Mouse (Mus musculus): ENCODE measurements around the gene Gm45799. TPM values are rescaled to one million over a fixed set of nuclear protein-coding genes. Genes with fewer than 3 reads are reported as not detected.

Gene Gm45799
- total RNA-seq, 1 experiment from 2014 or later, result 1.2 TPM

DNA sequence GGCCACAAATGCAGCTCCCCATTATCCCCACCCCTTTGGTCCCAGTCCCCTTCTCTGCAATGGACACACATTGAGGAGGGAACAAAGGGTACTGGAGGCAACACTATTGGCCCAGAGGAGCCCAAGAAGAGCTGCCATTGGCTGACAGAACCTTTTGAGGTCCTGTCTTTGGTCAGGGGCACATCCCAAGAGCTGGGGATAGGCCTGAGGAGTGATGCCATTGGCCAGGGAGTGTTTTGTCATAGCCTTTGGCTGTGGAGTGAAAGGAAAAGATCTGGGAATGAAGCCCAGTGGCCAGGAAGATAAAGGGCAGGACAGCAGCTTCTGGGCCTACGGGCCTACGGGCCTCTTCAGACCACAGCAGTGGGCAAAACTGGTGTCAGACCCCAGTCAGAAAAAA is 4.6 kb upstream of the Gm45799 start:
- no peak for ATAC-seq (replicated peaks in 1 of 2; ENCODE audit: insufficient read depth in 1 of 2, low FRiP score in 2 of 2, low TSS enrichment in 1 of 2, low read depth in 1 of 2, poor library complexity in 2 of 2, severe bottlenecking in 2 of 2)

DNA sequence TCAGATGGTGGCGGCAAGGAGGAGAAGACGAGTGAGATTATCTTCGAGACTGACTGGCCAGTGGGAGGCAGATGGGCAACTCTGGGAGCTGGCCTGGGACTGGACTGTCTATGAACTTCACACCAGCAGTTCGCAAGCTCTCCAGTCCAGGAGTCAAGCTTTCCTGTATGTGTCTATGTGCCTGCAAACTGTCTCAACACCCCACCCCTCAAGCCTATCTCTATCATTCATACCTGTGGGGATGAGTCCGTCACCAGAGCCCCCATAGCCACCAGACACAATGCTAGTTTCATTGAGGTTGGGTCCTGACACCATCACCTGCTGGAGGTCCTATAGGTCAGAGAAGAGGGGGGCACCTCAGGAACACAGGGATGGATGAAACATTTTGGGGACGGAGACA is 1.6 kb upstream of the Gm45799 start:
- no peak for ATAC-seq (replicated peaks in 1 of 2; ENCODE audit: insufficient read depth in 1 of 2, low FRiP score in 2 of 2, low TSS enrichment in 1 of 2, low read depth in 1 of 2, poor library complexity in 2 of 2, severe bottlenecking in 2 of 2)

DNA sequence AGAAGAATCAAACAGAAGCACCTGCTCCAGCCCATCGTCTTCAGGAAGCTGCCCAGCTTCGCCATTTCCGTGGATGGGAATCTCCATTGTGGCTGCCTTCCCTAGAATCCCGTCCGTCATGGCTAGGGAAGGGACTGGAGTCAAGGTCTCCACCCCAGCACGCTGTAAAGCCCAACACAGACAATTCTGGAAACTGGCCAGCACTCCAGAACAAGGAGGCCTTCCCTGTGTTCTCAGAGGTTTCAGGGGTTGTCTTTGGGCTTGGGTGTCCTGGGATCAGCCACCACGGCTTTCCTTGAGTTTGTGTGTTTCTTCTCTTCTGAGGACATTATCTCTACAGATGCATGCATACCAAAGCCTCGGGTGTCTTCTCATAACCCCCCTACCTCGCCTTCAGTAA is 1.0 kb upstream of the Gm45799 start:
- no peak for ATAC-seq (replicated peaks in 1 of 2; ENCODE audit: insufficient read depth in 1 of 2, low FRiP score in 2 of 2, low TSS enrichment in 1 of 2, low read depth in 1 of 2, poor library complexity in 2 of 2, severe bottlenecking in 2 of 2)

DNA sequence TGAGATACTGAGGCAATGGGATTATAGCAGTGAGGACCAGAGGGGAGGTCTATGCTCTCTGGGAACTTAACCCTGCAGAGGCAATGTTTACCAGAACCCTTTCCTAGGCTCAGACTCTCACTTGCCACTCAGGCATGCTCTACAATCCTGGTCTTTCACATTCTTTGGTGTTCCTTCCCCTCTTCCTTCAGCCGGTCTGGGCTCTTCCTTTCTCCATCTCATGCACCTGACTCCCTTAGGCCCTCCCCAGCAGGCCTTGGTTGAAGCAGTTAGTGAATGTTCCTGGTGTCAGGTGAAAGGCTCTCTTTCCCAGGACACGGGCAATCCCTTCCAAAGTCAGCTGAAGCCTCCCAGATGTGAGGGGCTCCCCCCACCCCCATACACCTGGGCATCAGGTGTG is 596 bp upstream of the Gm45799 start, which contains the start of gene Timm10b:
Gene Timm10b, plus strand, starts transcription at position 301 of the 400 bp plus-strand sequence.
- ATAC-seq (replicated peaks in 1 of 2; ENCODE audit: insufficient read depth in 1 of 2, low FRiP score in 2 of 2, low TSS enrichment in 1 of 2, low read depth in 1 of 2, poor library complexity in 2 of 2, severe bottlenecking in 2 of 2), result no peak

DNA sequence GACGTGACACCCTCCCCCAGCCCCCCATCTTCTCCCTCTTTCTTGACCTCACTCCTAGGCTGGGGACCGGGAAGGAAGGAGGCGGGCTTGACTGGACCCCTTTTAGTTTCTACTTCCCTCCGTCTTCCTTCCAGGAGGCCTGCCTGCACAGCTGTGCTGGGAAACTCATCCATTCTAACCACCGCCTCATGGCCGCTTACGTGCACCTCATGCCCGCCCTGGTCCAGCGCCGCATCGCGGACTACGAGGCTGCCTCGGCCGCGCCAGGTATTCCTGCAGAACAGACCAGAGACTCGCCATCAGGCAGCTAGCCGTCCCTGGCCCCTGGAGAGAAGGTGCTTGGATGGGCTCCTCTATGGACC is 523 bp downstream of the Gm45799 start:
- peak; percentile 23 to 33; a peak in 3 of 4 replicates for ATAC-seq (replicated peaks in 1 of 2; ENCODE audit: insufficient read depth in 1 of 2, low FRiP score in 2 of 2, low TSS enrichment in 1 of 2, low read depth in 1 of 2, poor library complexity in 2 of 2, severe bottlenecking in 2 of 2)

DNA sequence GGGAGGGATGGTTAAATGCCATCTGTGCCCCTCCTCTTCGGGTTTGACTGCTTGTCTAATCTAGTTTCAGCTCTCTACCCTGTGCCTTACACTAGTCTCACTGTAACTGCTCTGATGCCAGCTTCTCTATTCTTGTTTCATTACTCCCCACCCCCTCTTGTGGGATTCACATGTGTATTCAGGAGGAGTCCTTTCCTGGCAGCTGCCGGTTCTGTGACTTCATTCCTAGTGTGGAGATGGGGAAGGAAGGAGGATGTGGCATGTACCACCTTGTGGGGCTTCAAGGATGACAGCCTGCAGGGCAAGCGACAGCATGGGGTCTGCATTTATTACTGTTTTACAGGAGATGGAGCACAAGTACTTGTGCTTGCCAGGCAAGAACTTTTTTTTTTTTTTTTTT is 1.6 kb downstream of the Gm45799 start:
- ATAC-seq (replicated peaks in 1 of 2; ENCODE audit: insufficient read depth in 1 of 2, low FRiP score in 2 of 2, low TSS enrichment in 1 of 2, low read depth in 1 of 2, poor library complexity in 2 of 2, severe bottlenecking in 2 of 2), result no peak

DNA sequence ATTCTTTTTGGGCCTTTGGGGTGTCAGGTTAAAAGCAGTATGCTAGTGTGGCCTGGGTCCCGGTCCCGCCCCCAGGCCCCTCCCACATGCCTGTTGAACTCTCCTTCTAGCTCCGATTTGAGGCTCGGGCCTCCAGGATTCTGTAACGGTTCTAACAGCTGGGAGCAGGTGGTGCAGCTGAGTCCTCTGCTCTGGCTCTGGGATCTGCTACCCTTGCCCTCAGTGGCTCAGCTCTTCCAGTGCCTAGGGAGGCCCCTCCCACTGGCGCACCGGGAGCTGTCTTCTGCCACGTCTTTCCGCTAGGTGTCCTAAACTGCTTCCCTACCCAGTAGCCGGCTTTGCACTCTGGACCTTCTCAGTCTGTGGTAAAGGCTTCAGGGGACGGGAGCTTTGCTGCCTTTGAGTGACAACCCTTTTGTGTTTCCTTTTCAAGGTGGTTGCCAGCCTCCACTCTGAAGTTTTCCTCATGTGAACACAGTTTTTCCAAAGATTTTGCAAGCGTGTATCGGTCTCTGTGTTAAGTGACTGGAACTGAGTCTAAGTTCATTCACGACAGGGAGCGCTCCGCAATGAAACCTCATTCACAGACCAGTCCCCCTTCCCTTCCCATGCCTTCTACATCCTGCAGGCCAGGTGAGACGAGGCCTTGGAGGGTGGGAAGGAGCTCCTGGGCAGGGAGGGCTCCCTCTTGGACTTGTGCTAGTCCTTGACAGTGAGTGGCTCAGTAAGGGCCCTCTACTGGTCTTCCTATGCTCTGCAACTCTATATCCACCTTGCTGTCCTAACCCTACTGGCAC is 10.5 kb downstream of the Gm45799 start, which contains the start of gene Dnhd1:
Gene Dnhd1, plus strand, starts transcription at position 189 of the 797 bp plus-strand sequence.
- peak; percentile 98 to 99 for ATAC-seq (replicated peaks in 1 of 2; ENCODE audit: insufficient read depth in 1 of 2, low FRiP score in 2 of 2, low TSS enrichment in 1 of 2, low read depth in 1 of 2, poor library complexity in 2 of 2, severe bottlenecking in 2 of 2)

DNA sequence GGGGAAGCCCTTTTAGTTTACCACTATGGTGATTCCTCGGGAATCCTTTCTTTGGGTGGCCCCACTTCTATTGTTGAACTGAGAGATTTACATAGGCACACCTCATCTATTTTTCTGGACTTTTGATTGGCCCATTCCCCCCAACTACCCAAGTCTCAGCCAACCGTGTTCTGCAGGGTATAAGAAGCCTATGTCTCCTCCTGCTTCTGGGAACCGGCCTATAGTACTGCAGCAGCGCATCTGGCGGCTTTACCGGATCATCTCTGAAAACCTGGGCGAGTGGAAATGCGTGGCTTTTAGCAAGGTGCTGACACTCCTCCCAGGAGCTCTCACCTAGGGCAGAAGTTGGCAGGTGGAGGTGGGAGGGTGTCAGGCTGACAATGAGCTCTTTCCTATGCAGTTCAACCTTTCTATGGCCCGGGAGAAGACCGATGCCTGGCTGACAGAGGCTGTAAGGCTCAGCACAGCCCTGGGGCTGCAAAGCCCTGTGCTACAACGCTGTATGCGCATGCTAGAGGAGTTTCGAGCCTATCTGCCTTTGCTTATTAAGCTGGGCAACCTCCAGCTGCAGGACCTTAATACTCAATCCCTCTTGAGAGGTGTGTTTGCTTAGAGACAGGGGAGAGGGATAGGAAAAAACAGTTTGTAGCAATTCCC is 45.3 kb downstream of the Gm45799 start:
- ATAC-seq (replicated peaks in 1 of 2; ENCODE audit: insufficient read depth in 1 of 2, low FRiP score in 2 of 2, low TSS enrichment in 1 of 2, low read depth in 1 of 2, poor library complexity in 2 of 2, severe bottlenecking in 2 of 2), result no peak

DNA sequence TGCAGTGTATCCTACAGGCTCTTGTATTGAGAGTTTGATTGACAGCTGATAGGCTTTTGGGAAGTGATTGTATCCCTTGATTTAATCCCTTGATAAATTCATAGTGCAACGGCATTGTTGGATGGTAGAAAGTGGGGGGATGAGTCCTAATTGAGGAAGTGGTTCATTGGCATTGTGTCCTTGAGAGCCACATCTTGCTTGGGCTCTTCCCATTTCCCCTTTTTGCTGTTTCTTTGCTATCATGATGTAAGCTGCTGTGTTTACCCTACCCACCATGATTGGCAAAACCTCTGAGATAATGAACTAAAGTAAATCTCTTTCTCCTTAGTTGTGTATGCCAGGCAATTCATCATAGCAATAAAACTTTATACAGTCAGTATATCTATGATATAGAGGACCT is 50.5 kb downstream of the Gm45799 start:
- ATAC-seq (replicated peaks in 1 of 2; ENCODE audit: insufficient read depth in 1 of 2, low FRiP score in 2 of 2, low TSS enrichment in 1 of 2, low read depth in 1 of 2, poor library complexity in 2 of 2, severe bottlenecking in 2 of 2), result peak; percentile 27 to 63; a peak in 2 of 4 replicates

DNA sequence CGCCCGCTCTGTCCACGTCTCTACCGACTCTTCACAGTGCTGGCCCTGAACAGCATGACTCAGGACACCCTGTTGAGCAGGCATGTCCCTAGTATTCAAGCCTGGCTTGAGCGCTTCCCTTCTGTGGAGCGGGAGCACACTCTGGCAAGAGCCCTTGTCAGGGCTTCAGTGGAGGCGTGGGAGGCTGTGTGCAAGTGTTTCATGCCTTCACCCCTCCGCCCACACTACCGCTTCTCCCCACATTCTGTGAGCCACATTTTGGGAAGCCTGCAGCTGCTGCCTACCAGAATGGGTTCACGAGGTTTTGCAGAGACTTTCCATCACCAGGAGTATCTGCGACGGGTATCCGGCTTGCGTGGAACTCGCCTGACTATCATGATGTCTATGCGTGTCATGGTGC is 62.8 kb downstream of the Gm45799 start:
- ATAC-seq (replicated peaks in 1 of 2; ENCODE audit: insufficient read depth in 1 of 2, low FRiP score in 2 of 2, low TSS enrichment in 1 of 2, low read depth in 1 of 2, poor library complexity in 2 of 2, severe bottlenecking in 2 of 2), result no peak

DNA sequence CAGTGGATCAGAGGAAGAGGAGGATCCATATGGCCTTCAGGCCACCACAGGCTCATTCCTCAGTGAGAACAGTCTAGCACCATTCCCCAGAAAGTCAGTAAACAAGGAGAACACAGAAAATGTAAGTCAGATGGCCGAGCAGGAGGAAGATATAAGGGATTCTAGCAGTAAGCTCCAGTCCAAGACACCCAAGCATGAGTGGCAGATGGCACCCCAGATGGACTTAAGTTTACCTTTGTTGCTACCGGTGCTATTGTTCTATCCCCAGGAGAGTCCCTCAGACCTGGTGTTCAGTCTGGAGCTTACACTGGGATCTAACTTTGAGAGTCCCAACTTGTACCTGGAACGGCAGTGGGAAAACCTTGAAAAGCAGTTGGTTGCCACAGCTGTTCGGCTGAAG is 63.5 kb downstream of the Gm45799 start:
- no peak for ATAC-seq (replicated peaks in 1 of 2; ENCODE audit: insufficient read depth in 1 of 2, low FRiP score in 2 of 2, low TSS enrichment in 1 of 2, low read depth in 1 of 2, poor library complexity in 2 of 2, severe bottlenecking in 2 of 2)

DNA sequence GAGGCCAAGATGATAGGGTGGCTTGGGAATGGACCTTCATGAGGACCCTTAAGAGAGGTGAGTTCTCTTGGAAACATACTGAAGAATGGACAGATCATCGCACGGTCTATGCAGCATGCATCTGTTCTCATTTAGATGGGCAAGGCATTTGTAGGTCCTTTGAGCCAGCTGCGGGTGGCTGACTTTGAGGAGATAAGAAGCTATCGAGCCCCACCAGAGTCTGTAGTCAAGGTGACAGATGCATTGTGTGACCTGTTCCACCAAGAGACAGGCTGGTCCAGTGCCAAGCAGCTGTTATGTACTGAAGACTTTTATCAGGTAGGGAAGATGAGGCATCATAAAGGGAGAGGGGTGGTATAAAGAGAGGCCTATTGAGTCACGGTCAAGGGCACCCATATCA is 68.4 kb downstream of the Gm45799 start:
- peak in 1 of 2 experiments; percentile 25; a peak in 1 of 4 replicates for ATAC-seq (replicated peaks in 1 of 2; ENCODE audit: insufficient read depth in 1 of 2, low FRiP score in 2 of 2, low TSS enrichment in 1 of 2, low read depth in 1 of 2, poor library complexity in 2 of 2, severe bottlenecking in 2 of 2)

DNA sequence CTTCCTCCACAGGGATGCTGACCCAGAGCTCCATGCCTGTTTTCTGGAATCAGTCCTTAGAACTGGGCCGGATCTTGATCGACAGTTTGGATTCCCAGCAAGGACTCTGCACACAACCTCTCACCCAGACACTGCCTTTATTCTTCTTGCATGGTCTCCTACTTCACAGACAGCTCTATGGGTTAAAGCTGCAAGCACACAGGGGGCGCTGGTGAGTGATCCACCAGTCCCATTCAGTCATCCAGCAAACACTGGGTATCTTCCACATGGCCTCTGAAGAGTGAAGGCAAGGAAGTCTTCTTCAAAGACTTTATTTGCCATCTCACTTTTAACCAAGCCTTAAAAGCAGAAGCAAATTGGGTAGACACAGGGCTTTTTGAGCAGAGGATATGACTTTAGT is 75.0 kb downstream of the Gm45799 start:
- 0 out of 4 replicates have a peak, but pooled peaks of 1 of the 2 experiments have one; percentile 4 for ATAC-seq (replicated peaks in 1 of 2; ENCODE audit: insufficient read depth in 1 of 2, low FRiP score in 2 of 2, low TSS enrichment in 1 of 2, low read depth in 1 of 2, poor library complexity in 2 of 2, severe bottlenecking in 2 of 2)

DNA sequence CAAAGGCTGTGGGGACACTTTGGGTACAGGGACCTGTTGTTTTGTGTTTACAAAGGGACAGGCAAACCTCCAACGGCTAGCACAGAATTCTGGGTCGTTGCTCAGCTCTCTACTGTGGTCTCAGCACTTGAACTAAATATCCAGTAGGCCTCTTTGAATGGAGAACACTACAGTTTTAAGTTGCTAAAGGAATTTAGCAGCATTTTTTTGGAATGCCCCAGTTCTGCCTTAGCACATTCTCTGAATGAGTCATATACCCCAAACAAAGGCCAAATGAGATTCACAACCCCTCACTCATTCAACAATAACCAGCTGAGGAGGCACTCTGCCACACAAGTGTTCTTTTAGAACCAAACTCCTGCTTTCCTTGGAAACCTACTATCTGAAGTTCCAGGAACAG is 81.6 kb downstream of the Gm45799 start:
- ATAC-seq (replicated peaks in 1 of 2; ENCODE audit: insufficient read depth in 1 of 2, low FRiP score in 2 of 2, low TSS enrichment in 1 of 2, low read depth in 1 of 2, poor library complexity in 2 of 2, severe bottlenecking in 2 of 2), result no peak

DNA sequence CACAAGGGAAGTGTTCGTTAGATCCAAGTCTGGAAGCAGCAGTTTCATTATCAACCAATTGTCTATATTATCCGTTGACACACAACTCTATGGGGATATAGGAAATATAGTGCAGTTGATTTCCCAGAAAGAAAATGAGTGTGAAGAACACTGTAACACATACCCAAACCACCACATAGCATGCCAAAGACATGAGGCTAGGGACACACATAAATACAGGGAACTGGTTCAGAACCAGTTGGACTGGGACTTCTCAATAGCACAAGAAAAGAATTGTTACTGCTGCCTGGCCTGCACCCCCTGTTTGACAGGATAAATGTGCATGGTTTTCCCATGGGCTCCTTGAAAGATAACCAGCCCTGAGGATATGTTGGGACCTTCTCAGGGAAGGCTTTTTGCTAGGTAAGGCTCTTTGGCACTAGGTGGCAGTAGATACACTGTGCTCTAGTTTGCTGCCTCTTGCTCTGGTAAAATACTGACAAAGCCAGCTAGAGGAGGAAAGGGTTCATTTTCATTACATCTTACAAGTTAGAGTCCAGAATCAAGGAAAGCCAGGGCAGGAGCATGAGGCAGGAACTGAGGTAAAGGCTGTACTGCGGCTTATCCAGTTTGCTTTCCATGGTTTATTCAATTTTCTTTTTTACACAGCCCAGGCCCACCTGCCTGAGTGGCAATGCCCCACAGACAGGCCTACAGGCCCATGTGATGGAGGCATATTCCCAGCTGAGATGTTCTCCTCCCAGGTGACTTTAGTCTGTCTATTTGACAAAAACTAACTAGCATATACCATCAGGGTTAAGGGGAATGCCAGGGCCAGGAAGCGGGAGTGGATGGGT is 86.0 kb downstream of the Gm45799 start:
- ATAC-seq (replicated peaks in 1 of 2; ENCODE audit: insufficient read depth in 1 of 2, low FRiP score in 2 of 2, low TSS enrichment in 1 of 2, low read depth in 1 of 2, poor library complexity in 2 of 2, severe bottlenecking in 2 of 2), result peak; percentile 74 to 83

DNA sequence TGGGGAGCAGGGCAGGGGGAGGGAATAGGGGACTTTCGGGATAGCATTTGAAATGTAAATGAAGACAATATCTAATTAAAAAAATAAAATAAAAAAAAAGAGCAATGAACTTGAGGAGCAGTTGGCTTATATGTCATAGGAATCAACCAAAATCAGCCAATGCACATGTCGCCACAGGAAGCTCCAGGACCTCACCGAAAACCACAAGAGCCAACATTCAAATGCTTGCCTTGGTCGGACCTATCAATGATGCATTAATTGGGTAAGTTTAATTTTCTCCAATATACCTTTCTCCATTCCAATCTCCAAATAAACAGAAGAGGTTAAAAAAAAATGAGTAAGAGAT is 86.6 kb downstream of the Gm45799 start:
- ATAC-seq (replicated peaks in 1 of 2; ENCODE audit: insufficient read depth in 1 of 2, low FRiP score in 2 of 2, low TSS enrichment in 1 of 2, low read depth in 1 of 2, poor library complexity in 2 of 2, severe bottlenecking in 2 of 2), result no peak

DNA sequence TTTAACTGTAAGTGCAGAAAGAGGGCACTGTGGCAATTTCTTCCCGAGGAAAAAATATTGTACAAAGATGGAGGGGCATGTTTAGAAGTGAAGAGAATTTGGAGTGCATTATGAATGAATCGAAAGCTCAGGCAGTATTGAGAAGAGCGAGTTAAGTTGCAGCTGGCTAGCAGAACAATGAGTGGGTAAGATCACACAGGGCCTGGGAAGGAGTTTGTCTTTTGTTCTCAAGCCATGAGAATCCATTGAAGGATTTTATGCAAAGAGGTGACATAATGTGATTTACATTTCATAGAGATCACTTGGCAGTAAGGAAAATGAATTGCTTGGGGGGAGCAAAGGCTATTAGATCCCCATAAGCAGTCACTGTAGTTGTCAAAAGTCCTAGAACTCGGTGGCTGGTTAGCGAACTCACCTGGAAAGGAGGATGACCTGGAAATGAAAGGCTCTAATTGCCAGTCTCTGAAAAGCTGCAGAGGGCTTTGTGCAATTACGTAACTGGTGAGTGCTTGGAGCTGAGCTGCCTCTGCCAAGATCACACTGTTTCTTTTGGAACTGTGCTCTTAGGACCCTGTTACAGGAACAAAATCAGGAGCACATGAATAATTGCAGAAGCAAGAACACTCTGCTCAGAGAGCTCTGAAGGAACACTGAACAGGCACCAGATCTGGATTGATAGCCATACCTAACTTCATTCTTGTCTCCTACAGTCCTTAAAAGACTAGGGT is 88.5 kb downstream of the Gm45799 start:
- ATAC-seq (replicated peaks in 1 of 2; ENCODE audit: insufficient read depth in 1 of 2, low FRiP score in 2 of 2, low TSS enrichment in 1 of 2, low read depth in 1 of 2, poor library complexity in 2 of 2, severe bottlenecking in 2 of 2), result no peak
